Mouse (Mus musculus) liver, embryonic 14.5 days (tissue): ENCODE measurements around the gene Rpl4.

Experiments used
- CTCF ChIP-seq: IDR thresholded peaks from 2 replicates; pipeline ENCODE4 v1.5.1; 2016; ENCODE audit warnings: antibody characterized with exemption, low read depth, control low read depth
- EP300 ChIP-seq: IDR thresholded peaks from 2 replicates; pipeline ENCODE4 v1.6.1; 2016; ENCODE audit warnings: antibody characterized with exemption, low read depth

DNA sequence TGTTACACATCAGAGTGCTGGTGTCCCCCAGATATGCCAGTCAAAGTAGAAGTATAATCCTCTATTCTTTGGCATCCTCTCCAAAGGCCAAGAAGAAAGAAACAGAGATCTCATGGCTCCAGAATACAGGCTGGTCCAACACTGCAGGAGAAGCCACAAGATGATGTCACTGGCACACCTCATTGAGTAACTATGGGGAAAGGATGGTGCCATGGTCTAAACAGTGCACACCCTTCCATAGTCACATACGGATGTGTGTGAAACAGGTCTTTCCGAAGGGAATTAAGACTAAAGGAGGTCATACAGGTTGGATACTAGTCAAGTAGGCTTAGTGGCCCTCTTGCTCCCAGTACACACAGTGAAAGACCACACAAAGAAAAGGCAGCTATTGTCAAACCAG, 43.5 kb downstream of the Rpl4 start:
- TF ChIP-seq CTCF (no peak), EP300 (no peak)
